Mouse (Mus musculus): ENCODE results near the gene Cfap300.

Cfap300 gene

DNA sequence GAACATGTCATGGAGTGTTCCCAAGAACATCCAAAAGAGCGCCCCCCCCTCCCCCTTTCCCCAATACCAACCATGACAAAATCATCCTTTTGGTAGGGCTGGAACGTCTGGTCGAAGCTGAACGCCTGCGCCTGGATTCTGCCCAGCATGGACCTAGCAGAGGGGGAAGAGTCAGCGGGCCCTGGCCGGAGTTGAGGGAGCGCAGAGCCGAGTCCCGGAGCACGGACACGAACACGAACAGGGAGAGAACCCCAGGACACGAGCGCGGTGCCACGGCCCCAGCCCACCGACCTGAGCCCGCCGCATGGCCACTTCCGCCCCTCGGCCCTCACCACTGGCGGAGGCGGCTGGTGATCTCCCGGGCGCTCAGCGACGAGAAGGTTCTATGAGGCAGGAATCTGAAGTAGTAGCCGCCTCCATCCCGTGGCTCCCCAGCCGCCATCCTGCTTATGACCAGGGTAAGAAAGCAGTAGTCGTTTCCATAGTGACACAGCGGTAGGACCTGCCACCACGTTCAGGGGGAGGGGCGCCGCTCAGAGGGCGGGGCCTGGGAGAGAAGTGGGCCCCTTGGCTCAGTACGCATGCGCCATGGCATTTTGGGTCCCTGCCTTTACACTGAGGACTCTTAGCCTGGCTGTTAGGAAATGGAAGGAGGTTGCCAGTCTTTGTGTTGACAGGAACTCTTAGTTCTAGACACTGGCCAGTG lies at the start of gene Cfap300:
TSS of gene Cfap300 (minus strand) at position 486 of the 706 bp plus-strand sequence.
- peak; percentile 69 to 82 for DNase-seq

DNA sequence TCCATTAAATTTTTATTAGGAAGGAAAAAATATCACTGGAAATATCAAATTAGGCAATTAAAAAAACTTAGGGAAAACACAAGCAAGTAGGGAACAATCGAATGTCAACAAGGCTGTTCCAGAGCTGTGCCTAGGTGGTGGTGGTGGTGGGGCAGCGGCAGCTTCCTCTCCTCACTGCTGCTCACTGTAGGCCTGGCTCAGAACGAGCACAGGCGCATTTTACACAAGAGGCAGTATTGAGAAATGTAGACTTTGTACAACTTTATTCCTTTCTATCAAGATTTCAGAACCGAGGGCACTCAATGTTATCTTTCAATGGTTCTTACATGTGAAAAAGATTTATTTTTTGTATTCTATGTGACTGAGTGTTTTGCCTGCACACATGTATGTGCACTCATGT lies 36.3 kb upstream of the Cfap300 start:
- DNase-seq, result no peak

DNA sequence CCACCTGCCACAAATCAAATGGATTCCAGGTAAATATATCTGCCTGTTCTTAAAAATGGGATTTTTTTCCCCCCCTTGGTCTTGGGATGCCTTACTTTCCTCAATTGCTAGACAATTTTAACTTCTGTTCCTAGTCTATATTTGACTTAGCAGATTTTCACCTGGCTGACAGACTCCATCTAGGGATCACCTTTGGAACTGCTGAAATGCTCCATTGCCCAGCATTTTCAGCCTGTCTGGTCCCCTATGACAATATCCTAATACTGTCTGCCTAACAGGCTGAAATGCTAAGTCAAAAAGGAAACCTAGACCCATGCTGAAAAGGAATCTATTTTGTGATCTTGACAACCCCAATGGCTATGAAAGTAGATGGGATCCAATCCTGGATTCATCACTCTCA lies 31.7 kb upstream of the Cfap300 start:
- DNase-seq, result no peak

DNA sequence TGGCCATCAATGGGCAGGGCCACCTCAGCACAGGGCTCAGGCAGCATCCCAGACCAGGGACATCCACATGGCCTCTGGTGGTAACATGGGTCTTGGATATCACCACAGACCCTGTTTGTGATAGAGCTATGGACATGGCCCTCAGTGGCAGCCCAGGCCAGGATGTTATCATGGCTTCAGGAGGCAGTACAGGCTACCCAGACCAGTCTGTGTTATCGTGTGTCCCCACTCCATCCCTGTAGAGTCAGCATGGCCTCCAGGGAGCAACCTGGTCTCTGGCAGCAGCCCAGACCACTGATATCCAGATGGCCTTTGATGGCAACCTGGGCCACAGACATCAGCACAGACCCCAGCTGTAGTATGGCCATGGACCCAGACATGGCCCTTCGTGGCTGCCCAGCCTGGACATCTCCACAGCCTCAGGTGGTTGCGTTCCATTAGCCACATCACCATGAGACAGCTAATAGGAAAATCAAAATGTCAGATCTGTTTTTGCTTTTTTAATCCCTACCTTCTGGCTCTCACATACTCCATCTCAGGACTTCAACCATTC lies 30.7 kb upstream of the Cfap300 start:
- DNase-seq, result no peak

DNA sequence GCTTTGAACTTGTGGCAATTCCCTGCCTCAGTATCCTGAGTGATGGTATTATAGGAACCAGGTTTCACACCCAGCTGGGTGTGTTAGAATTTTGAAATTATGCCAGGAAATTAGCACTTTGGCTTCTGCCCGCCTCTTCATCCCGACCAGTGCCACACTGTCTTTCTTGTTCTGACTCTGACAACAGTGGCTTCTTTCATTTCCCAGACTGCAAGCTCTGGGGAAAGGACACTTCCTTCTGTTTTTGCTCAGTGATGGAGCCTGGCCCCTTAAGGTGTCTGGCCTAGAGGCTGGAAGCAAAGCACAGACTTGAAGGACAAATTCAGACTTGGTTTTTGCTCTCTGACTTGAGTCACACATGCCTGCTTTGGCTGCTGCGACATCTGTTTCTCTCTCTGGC lies 17.0 kb upstream of the Cfap300 start:
- no peak for DNase-seq

GRCm38 (mm10) chr9:8054831-8055230 lies 12.2 kb upstream of the Cfap300 start:
- no peak for DNase-seq

- DNase-seq, result no peak
These were observed 393 bp upstream of the Cfap300 start for GRCm38 (mm10) chr9:8043044-8043387.

DNA sequence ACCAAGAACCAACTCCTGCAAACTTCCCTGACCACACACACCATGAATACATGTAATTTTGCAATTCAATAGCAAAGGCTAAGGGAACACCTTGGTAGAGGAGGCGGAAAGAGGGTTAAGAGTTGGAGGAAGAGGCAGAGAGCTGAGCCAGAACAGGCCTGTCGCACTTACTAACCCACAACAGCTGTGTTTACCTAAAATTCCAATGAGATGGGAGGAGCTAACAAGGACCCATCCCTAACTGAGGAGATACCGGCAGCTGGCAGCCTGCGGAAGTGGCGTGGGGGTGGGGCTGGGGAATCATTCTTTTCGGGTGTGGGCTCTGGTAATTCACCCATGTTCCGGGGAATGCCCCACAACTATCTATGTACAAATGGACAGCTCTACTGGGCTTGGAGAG lies 7.1 kb downstream of the Cfap300 start:
- no peak for DNase-seq

DNA sequence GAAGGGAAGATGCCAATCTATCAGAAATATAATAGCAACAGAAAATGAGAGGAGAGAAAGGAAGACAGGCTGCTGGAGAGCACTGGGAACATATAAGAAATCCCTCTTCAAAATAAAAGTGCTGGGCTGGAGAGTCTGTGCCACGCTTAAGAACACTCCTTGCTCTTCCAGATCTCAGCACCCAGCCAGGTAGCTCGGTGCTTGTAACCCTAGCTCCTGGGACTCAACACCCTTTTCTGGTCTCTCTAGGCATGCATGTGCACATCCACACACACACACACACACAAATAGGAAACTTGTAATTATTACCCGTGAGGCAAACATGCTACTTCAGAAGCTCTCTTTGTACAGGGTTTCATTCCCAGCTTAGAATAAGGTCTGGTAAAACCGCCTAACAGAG lies 7.5 kb downstream of the Cfap300 start:
- no peak for DNase-seq

DNA sequence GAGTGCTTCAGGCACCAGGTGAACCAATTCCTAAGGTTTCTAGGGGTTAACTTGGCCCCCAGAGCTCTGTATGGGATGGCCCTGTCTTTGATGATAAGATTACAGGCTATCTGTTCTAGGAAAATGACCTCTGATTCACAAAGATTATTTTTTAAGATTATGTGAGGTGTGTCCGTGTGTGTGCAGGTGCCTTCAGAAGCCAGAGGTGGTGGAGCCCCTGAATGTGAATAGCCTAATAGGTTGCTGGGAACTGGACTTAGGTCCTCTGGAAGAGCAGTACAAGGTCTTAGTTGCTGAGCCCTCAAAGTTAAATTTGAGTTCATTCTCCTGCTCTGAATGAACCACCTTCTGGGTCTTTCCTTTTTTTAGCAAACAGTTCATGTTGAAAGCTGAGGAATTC lies 8.5 kb downstream of the Cfap300 start:
- no peak for DNase-seq

GRCm38 (mm10) chr9:8032847-8033246 lies 9.8 kb downstream of the Cfap300 start:
- no peak for DNase-seq

- no peak for DNase-seq
These were observed 24.0 kb downstream of the Cfap300 start for GRCm38 (mm10) chr9:8018609-8019008.

- DNase-seq, result peak; percentile 44 to 59
These were observed 25.2 kb downstream of the Cfap300 start for GRCm38 (mm10) chr9:8017253-8017913.

GRCm38 (mm10) chr9:8004370-8004991 lies 38.1 kb downstream of the Cfap300 start, which contains the start of gene Yap1:
TSS of gene Yap1 (minus strand) at chr9:8004596.
- peak; percentile 27 to 44 for DNase-seq

DNA sequence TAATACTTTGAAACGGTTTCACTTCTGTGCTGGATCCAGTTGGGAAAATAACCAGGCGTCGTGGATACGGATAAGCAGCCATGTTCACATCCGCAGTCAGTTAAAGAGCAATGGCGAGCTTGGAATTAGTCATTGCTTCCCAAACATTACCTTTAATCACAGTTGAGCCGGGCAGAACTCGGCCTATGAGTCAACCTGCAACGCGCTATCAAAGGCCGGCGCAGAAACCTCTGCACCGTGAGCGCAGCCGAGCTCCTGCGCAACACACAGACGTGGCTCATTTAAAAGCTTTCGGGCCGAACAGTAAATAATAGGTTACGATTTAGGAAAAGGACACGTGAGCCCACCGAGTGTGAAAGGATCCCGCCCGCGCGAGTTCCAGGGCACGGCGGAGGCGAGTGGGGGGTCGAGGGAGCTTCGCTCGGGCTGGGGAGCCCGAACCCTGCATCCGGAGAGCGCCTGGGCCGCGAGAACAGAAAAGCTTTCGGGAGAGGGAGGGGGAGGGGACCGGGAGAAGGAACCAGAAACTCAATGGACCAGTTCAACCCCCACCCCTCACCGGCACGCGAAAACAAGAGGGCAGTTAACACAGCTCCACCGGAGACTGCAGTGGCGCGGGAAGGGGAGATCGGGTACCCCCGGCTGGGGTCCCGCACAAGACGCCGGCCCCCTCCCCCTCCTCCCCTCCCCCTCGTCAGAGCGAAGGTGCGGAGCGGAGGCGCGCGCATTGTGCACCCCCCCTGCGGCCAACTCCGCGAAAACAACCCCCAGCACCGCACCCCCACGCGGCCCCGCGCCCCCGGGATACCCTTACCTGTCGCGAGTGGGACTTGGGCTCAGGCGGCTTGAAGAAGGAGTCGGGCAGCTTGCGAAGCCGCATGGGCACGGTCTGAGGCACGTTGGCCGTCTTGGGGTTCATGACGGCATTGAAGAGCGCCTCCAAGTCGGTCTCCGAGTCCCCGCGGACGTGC lies 39.0 kb downstream of the Cfap300 start:
- DNase-seq, result peak in 1 of 2 experiments; percentile 20

- no peak for DNase-seq
These were observed 39.8 kb downstream of the Cfap300 start for GRCm38 (mm10) chr9:8002806-8003205.

- peak in 1 of 2 experiments; percentile 7 for DNase-seq
These were observed 41.3 kb downstream of the Cfap300 start for GRCm38 (mm10) chr9:8001352-8001751.

GRCm38 (mm10) chr9:7994275-7994674 lies 48.3 kb downstream of the Cfap300 start:
- DNase-seq, result no peak

DNA sequence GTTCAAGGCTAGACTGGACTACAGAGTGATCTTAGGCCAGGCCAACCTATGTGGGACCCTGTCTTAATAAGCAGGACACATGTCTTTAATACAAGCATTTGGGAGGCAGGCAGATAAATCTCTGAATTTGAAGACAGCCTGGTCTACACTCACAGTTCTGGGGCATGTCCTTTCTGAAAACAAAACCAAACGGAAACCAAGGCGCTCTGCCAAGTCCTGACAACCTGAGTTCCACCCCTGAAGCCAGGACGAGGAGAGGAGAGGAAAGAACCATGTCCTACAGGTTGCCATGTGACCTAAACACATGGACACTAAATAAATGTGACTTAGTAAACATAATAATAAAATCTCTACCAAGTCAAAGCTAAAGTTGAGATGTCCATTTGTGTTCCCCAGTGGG lies 50.0 kb downstream of the Cfap300 start:
- no peak for DNase-seq

GRCm38 (mm10) chr9:7990897-7991296 lies 51.7 kb downstream of the Cfap300 start:
- no peak for DNase-seq

DNA sequence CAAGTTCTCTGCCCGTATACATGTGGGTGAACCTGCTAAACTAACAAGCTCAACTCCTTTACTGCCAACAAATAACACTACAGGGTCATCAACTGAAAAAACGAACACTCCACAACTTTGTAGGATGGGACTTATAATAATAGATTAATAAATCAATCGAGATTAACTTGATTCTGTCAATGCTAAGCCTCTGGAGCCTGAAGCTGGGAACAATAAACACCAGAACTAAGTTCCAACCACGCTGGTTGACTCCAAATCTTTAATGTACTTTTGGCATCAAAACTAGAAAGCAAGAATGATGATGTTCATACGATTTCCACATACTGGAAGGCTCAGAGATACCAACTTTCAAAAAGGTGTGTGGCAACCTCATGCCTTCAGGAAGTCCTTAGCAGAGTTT lies 55.5 kb downstream of the Cfap300 start:
- no peak for DNase-seq

DNA sequence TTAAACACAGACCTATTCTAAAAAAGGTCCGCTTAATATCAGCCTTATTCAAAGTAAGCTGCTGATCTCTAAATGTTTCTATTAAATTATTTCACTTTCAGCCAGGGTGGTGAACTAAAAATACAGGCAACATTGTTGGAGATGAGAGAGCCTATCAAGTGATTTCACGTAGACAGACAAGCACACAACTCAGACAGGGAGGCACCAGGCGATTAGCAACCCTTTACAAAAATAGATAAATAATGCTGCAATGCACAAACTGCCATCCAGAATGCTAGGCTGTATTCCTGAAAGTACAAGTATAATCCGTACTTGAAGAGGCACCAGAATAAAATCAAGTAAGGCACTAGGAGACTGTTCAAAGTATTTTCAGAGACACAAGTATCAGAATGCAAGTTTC lies 58.3 kb downstream of the Cfap300 start:
- DNase-seq, result no peak

DNA sequence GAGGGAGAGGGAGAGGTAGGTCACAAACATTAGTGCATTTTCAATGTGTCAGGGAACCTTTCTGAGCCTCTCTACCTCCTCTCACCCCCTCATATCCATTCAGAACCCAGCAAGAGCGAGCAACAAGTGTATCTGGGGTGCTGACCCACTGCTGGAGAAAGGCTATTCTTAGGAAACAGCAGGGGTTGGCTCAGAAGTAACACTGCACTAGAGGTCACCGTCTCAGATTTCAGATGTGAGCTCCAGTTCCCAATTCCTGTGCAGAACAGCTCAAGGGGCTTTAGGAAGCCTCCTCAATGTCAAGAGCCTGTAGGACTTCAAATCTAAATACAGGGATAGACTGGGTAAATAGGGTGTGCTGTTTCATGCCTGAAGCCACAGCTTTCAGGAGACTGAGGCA lies 59.0 kb downstream of the Cfap300 start:
- DNase-seq, result no peak

Measured in spleen, adult 18-20 months (tissue).